Mouse (Mus musculus): ENCODE measurements around the gene 9030612E09Rik. TPM values are rescaled to one million over a fixed set of nuclear protein-coding genes. Genes with fewer than 3 reads are reported as not detected.

The 9030612E09Rik gene
- polyA plus RNA-seq, 1 experiment from 2014 or later = 2.2 TPM

DNA sequence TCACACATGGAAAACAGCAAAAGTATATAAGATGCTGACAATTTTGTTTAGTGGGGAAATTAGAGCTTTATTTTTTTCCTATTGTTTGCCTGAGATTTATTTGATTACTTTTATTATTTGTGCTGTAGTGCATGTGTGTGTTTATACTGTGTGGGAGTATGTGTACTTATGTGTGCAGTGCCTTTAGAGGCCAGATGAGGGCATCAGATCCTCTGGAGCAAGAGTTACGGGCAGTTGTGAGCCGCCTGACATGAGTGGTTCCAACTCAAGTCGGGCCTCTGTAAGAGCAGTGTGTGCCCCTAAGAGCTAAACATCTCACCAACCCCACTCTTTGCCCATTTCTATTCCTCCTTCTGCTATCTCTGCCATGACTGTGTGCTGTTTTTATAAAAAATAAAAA is 7.7 kb upstream of the 9030612E09Rik start:
- no peaks in the 10 kb centered on the region for H3K27me3 ChIP-seq
- WGBS = 95% methylated on average over 3 of the region's 3 CpGs
- H3K4me1 ChIP-seq = peaks cover 15% of the 10 kb centered on the region
- no peak for ATAC-seq
- no peaks in the 10 kb centered on the region for H3K36me3 ChIP-seq (ENCODE audit: poor library complexity, severe bottlenecking)
- H3K9me3 ChIP-seq (replicated peaks) = no peaks in the 10 kb centered on the region
- H3K4me3 ChIP-seq = no peak overlapping the region
- no peak overlapping the region for H3K27ac ChIP-seq
- no peak overlapping the region for H3K4me2 ChIP-seq
- no peak overlapping the region for H3K9ac ChIP-seq

DNA sequence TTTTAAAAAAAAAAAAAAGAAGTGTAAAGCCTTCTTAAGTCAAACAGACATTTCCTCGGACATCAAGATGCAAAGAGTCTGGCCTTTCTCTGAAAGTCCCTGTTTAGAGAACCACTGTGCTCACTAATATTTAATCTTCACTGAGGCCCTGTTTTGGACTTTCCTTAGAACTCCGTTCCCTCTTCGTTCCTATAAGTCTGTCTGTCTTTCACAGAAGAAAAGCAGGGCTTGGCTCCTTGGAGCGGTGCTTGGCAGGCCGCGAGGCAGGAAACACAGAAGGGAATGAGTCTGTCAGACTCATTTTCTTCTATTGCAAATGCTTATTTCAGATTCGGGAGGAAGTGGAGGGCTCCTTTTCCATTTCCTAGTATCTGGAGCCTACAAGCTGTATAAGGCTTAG is 5.7 kb upstream of the 9030612E09Rik start:
- H3K4me1 ChIP-seq = peaks cover 26% of the 10 kb centered on the region
- no peak overlapping the region for H3K4me3 ChIP-seq
- no peaks in the 10 kb centered on the region for H3K9me3 ChIP-seq (replicated peaks)
- no peak overlapping the region for H3K4me2 ChIP-seq
- H3K27me3 ChIP-seq = no peaks in the 10 kb centered on the region
- no peak overlapping the region for H3K9ac ChIP-seq
- ATAC-seq = no peak
- H3K27ac ChIP-seq = no peak overlapping the region
- WGBS = 65% methylated on average over 7 of the region's 7 CpGs
- H3K36me3 ChIP-seq (ENCODE audit: poor library complexity, severe bottlenecking) = no peaks in the 10 kb centered on the region

- peak overlapping the region; percentile 56 for H3K9ac ChIP-seq
- H3K36me3 ChIP-seq (ENCODE audit: poor library complexity, severe bottlenecking) = no peaks in the 10 kb centered on the region
- ATAC-seq = no peak
- peak overlapping the region; percentile 90 for H3K4me2 ChIP-seq
- H3K4me1 ChIP-seq = peaks cover 38% of the 10 kb centered on the region
- no peak overlapping the region for H3K27ac ChIP-seq
- H3K9me3 ChIP-seq (replicated peaks) = no peaks in the 10 kb centered on the region
- 6% methylated on average over 8 of the region's 8 CpGs for WGBS
- peaks cover 4% of the 10 kb centered on the region for H3K27me3 ChIP-seq
- peak overlapping the region; percentile 89 for H3K4me3 ChIP-seq
These were observed 3.4 kb upstream of the 9030612E09Rik start for GRCm38 (mm10) chr10:43171106-43171505.

DNA sequence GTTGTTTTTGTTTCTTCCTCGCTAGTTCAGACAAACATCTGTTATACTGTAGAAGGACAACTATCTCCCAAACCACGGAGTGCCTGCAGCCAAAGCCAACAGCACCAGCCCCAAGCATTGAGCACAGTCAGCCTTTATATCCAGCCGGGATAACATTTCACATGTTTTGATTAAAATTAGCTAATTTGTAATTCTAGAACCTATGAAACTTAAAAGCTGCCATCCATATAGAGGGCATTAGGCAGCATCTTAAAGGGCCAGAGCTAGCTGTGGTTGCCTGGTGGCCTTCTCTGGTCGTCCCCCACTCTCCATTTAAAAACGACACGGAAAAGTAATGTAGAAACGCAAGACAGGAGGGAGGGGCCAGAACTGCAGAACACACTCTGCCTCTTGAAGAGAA is 2.4 kb upstream of the 9030612E09Rik start:
- Histone ChIP-seq H3K4me1 (peaks cover 38% of the 10 kb centered on the region), H3K4me2 (peak overlapping the region; percentile 90), H3K36me3 (ENCODE audit: poor library complexity, severe bottlenecking) (no peaks in the 10 kb centered on the region), H3K9ac (peak overlapping the region; percentile 95), H3K9me3 (replicated peaks) (no peaks in the 10 kb centered on the region), H3K27me3 (peaks cover 10% of the 10 kb centered on the region), H3K4me3 (peak overlapping the region; percentile 89), H3K27ac (no peak overlapping the region)
- no peak for ATAC-seq
- 4% methylated on average over 7 of the region's 7 CpGs for WGBS

- Histone ChIP-seq H3K9me3 (replicated peaks) (no peaks in the 10 kb centered on the region), H3K9ac (peak overlapping the region; percentile 95), H3K36me3 (ENCODE audit: poor library complexity, severe bottlenecking) (no peaks in the 10 kb centered on the region), H3K4me3 (peak overlapping the region; percentile 89), H3K27me3 (peaks cover 11% of the 10 kb centered on the region), H3K4me1 (peaks cover 38% of the 10 kb centered on the region), H3K4me2 (peak overlapping the region; percentile 90), H3K27ac (no peak overlapping the region)
- 3% methylated on average over 8 of the region's 8 CpGs for WGBS
- no peak for ATAC-seq
These were observed 1.9 kb upstream of the 9030612E09Rik start for GRCm38 (mm10) chr10:43172554-43172953.

- Histone ChIP-seq H3K27me3 (peaks cover 11% of the 10 kb centered on the region), H3K4me3 (peak overlapping the region; percentile 89), H3K27ac (peak overlapping the region; percentile 94), H3K4me1 (peaks cover 38% of the 10 kb centered on the region), H3K36me3 (ENCODE audit: poor library complexity, severe bottlenecking) (no peaks in the 10 kb centered on the region), H3K9me3 (replicated peaks) (no peaks in the 10 kb centered on the region), H3K9ac (peak overlapping the region; percentile 95), H3K4me2 (peak overlapping the region; percentile 90)
- peak; percentile 25 for ATAC-seq
- WGBS = 0% methylated on average over 53 of the region's 53 CpGs
These were observed 1.2 kb upstream of the 9030612E09Rik start for GRCm38 (mm10) chr10:43173141-43173827.

GRCm38 (mm10) chr10:43173828-43174325 is 627 bp upstream of the 9030612E09Rik start:
- Histone ChIP-seq H3K36me3 (ENCODE audit: poor library complexity, severe bottlenecking) (no peaks in the 10 kb centered on the region), H3K9me3 (replicated peaks) (no peaks in the 10 kb centered on the region), H3K27ac (peak overlapping the region; percentile 94), H3K4me3 (peak overlapping the region; percentile 89), H3K4me1 (peaks cover 38% of the 10 kb centered on the region), H3K27me3 (peaks cover 11% of the 10 kb centered on the region), H3K4me2 (peak overlapping the region; percentile 90), H3K9ac (peak overlapping the region; percentile 95)
- peak; percentile 63 for ATAC-seq
- WGBS = under 1% methylated on average over 30 of the region's 38 CpGs

GRCm38 (mm10) chr10:43175156-43175601 is 675 bp downstream of the 9030612E09Rik start:
- H3K27me3 ChIP-seq = peaks cover 15% of the 10 kb centered on the region
- H3K9ac ChIP-seq = peak overlapping the region; percentile 95
- H3K4me3 ChIP-seq = peak overlapping the region; percentile 89
- peaks cover 38% of the 10 kb centered on the region for H3K4me1 ChIP-seq
- H3K36me3 ChIP-seq (ENCODE audit: poor library complexity, severe bottlenecking) = no peaks in the 10 kb centered on the region
- peak; percentile 39 for ATAC-seq
- no peaks in the 10 kb centered on the region for H3K9me3 ChIP-seq (replicated peaks)
- peak overlapping the region; percentile 90 for H3K4me2 ChIP-seq
- WGBS = 1% methylated on average over 18 of the region's 18 CpGs
- peak overlapping the region; percentile 94 for H3K27ac ChIP-seq

DNA sequence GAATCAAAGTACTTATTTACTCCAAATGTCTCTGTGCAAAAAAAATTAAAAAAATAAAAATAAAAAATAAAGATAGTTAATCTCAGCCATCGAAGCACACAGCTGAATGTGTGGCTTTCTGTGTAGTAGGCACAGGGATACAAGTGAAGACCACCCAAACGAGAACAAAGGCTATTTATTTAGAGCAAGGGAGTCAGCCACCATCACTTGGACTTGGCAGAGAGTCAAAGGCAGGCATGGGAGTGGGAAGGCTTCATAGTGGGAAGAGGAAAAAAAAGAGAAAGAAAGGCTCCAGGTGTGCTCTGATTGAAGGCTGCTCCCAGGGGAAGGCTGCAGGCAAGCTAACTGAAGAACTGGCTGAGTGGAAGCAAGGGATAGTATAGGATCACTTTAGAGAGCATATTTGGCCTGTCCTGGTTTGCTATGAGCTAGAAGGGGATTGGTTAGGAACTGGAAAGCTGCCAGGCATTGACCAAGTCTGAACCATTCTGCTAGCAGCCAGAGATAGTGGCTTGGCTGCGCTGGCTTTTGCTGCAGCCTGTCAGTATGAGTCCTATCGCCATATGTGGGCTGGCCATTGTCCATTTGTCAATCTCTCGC is 5.9 kb downstream of the 9030612E09Rik start:
- no peaks in the 10 kb centered on the region for H3K9me3 ChIP-seq (replicated peaks)
- no peak for ATAC-seq
- H3K4me3 ChIP-seq = no peak overlapping the region
- 0 out of 2 replicates have a peak overlapping the region, but pooled peaks have one; percentile 7 for H3K4me2 ChIP-seq
- H3K4me1 ChIP-seq = peaks cover 15% of the 10 kb centered on the region
- peaks cover 15% of the 10 kb centered on the region for H3K27me3 ChIP-seq
- H3K36me3 ChIP-seq (ENCODE audit: poor library complexity, severe bottlenecking) = no peaks in the 10 kb centered on the region
- 0 out of 2 replicates have a peak overlapping the region, but pooled peaks have one; percentile 12 for H3K9ac ChIP-seq
- WGBS = 36% methylated on average over 5 of the region's 5 CpGs
- no peak overlapping the region; the same call in 1 of the 2 replicates for H3K27ac ChIP-seq

- H3K4me1 ChIP-seq = no peaks in the 10 kb centered on the region
- 95% methylated on average over 2 of the region's 2 CpGs for whole genome bisulfite sequencing
- H3K9ac ChIP-seq = no peak overlapping the region
- H3K4me2 ChIP-seq = no peak overlapping the region
- no peaks in the 10 kb centered on the region for H3K36me3 ChIP-seq (ENCODE audit: poor library complexity, severe bottlenecking)
- no peak overlapping the region for H3K27ac ChIP-seq
- ATAC-seq = no peak
- H3K9me3 ChIP-seq (replicated peaks) = no peaks in the 10 kb centered on the region
- H3K4me3 ChIP-seq = no peak overlapping the region
- H3K27me3 ChIP-seq = no peaks in the 10 kb centered on the region
These were observed 25.7 kb downstream of the 9030612E09Rik start for GRCm38 (mm10) chr10:43200206-43200605.

DNA sequence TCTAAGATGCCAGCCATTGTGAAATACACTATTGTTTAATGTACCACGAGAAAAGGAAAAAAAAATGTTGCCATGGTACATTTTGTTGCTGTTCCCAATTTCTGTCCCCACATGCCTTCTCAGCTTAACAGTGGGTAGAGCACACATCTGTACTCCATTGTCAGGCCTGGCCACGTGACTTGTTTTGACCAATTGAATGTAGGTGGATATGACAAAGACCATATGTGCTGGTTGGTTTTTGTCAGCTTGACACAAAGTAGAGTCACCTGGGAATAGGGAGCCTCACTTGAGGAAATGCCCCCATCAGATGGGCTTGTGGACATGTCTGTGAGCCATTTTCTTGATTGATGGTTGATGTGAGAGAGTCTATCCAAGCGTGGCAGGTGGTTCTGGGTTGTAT is 29.4 kb downstream of the 9030612E09Rik start:
- 81% methylated on average over 3 of the region's 3 CpGs for WGBS
- H3K9me3 ChIP-seq (replicated peaks) = no peaks in the 10 kb centered on the region
- no peak for ATAC-seq
- H3K4me3 ChIP-seq = no peak overlapping the region
- no peak overlapping the region for H3K27ac ChIP-seq
- H3K4me1 ChIP-seq = no peaks in the 10 kb centered on the region
- no peaks in the 10 kb centered on the region for H3K36me3 ChIP-seq (ENCODE audit: poor library complexity, severe bottlenecking)
- H3K27me3 ChIP-seq = no peaks in the 10 kb centered on the region
- no peak overlapping the region for H3K9ac ChIP-seq
- H3K4me2 ChIP-seq = no peak overlapping the region

GRCm38 (mm10) chr10:43211866-43212265 is 37.4 kb downstream of the 9030612E09Rik start:
- Histone ChIP-seq H3K4me2 (no peak overlapping the region), H3K4me3 (no peak overlapping the region), H3K4me1 (no peaks in the 10 kb centered on the region), H3K27ac (no peak overlapping the region), H3K36me3 (ENCODE audit: poor library complexity, severe bottlenecking) (no peaks in the 10 kb centered on the region), H3K27me3 (no peaks in the 10 kb centered on the region), H3K9me3 (replicated peaks) (no peaks in the 10 kb centered on the region), H3K9ac (no peak overlapping the region)
- no peak for ATAC-seq
- 33% methylated on average over 6 of the region's 6 CpGs for WGBS

Data from forebrain, embryonic 13.5 days (tissue).